Mouse (Mus musculus) spleen, adult 12 weeks (tissue): ENCODE data around the gene Srsf7.

Experiments
- DNase-seq: peaks from one replicate; pipeline ENCODE4 v3.0.0; 2022; ENCODE audit warnings: low spot score

Srsf7 gene

GRCm38 (mm10) chr17:80156905-80157304 lies 50.2 kb downstream of the Srsf7 start:
- DNase-seq = no peak

- DNase-seq = no peak
These were observed 53.5 kb downstream of the Srsf7 start for GRCm38 (mm10) chr17:80153631-80154030.

- DNase-seq = no peak
These were observed 54.1 kb downstream of the Srsf7 start for GRCm38 (mm10) chr17:80152767-80153630.

- no peak for DNase-seq
These were observed 55.8 kb downstream of the Srsf7 start for GRCm38 (mm10) chr17:80151353-80151752.
